Mouse (Mus musculus) cerebellum, adult 2 months (tissue): ENCODE results near the gene Ruvbl2.

Experiments
- CTCF ChIP-seq: fragments of 200-500 bp; IDR thresholded peaks from 2 replicates; pipeline ENCODE4 v1.5.1; 2011; ENCODE audit warnings: low read depth, mild to moderate bottlenecking, control low read depth, low read length, moderate library complexity, borderline replicate concordance; ENCODE audit not compliant: insufficient read depth
- POLR2A ChIP-seq: fragments of 200-500 bp; IDR thresholded peaks from 2 replicates; pipeline ENCODE4 v1.6.1; 2011; ENCODE audit warnings: low read length, control low read depth, borderline replicate concordance; ENCODE audit not compliant: insufficient read depth

DNA sequence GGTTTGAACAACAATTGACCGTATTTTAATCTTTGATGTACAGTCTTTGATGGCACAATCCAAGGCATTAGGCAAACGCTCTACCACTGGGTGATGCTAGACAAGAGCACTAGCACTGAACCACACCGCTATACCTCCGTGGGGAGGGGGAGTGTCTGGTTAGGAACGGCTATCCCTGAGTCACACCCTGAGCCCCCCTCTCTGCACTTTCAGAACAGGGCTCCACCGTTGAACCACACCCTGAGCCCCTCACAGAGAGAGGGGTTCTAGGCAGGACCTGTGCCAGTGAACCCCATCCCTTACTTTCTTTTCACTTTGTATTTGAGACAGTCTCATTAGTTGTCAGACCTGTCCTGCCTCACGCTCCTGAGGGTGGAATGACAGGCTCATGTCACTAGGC is 29.5 kb downstream of the Ruvbl2 start:
- no peak for TF ChIP-seq CTCF
- no peak for TF ChIP-seq POLR2A
